Mouse (Mus musculus): ENCODE results near the gene Mrps9. TPM values are rescaled to one million over a fixed set of nuclear protein-coding genes. Genes with fewer than 3 reads are reported as not detected.
"Not testable (repeated sequence)": the region's sequence is repeated elsewhere in the genome, so short reads cannot be mapped to it uniquely, and the experiment has no call there.

Mrps9 gene
- polyA plus RNA-seq, 2 experiments: 47.1 to 53.0 TPM

- H3K4me1 ChIP-seq (ENCODE audit: control insufficient read depth, insufficient read depth, low read length): no peaks in the 10 kb centered on the region
- no peak for TF ChIP-seq POLR2A (IDR thresholded peaks at IDR 0.05; ENCODE audit: borderline replicate concordance, extremely low read depth, insufficient read depth, insufficient read length)
- H3K9me3 ChIP-seq (ENCODE audit: control insufficient read depth, low read length): no peaks in the 10 kb centered on the region
- no peaks in the 10 kb centered on the region for H3K36me3 ChIP-seq (ENCODE audit: control insufficient read depth, insufficient read depth, low read length)
- H3K4me2 ChIP-seq (replicated peaks; ENCODE audit: low read depth, low read length, severe bottlenecking): no peak overlapping the region
- H3K27me3 ChIP-seq (ENCODE audit: control insufficient read depth, insufficient read depth, low read length): no peaks in the 10 kb centered on the region
- 83% methylated on average over 5 of the region's 5 CpGs for WGBS
- H3K4me3 ChIP-seq (replicated peaks; ENCODE audit: low read length): no peak overlapping the region
- DNase-seq (ENCODE audit: low spot score): no peak
- no peak overlapping the region for H3K27ac ChIP-seq (replicated peaks; ENCODE audit: low read depth, low read length)
- H3K9ac ChIP-seq (ENCODE audit: low read depth, low read length, severe bottlenecking): no peak overlapping the region
- no peak for ATAC-seq (ENCODE audit: low FRiP score, low read depth)
Observed at GRCm38 (mm10) chr1:42875271-42875670, 24.2 kb downstream of the Mrps9 start.

GRCm38 (mm10) chr1:42876463-42877093, 25.5 kb downstream of the Mrps9 start:
- H3K9ac ChIP-seq (ENCODE audit: low read depth, low read length, severe bottlenecking): no peak overlapping the region
- H3K36me3 ChIP-seq (ENCODE audit: control insufficient read depth, insufficient read depth, low read length): no peaks in the 10 kb centered on the region
- H3K9me3 ChIP-seq (ENCODE audit: control insufficient read depth, low read length): no peaks in the 10 kb centered on the region
- no peak for TF ChIP-seq POLR2A (IDR thresholded peaks at IDR 0.05; ENCODE audit: borderline replicate concordance, extremely low read depth, insufficient read depth, insufficient read length)
- WGBS: 78% methylated on average over 4 of the region's 4 CpGs
- H3K4me2 ChIP-seq (replicated peaks; ENCODE audit: low read depth, low read length, severe bottlenecking): no peak overlapping the region
- DNase-seq (ENCODE audit: low spot score) (no peak), ATAC-seq (ENCODE audit: low FRiP score, low read depth) (no peak)
- H3K27me3 ChIP-seq (ENCODE audit: control insufficient read depth, insufficient read depth, low read length): no peaks in the 10 kb centered on the region
- no peak overlapping the region for H3K27ac ChIP-seq (replicated peaks; ENCODE audit: low read depth, low read length)
- no peaks in the 10 kb centered on the region for H3K4me1 ChIP-seq (ENCODE audit: control insufficient read depth, insufficient read depth, low read length)
- H3K4me3 ChIP-seq (replicated peaks; ENCODE audit: low read length): no peak overlapping the region

- Histone ChIP-seq H3K9ac (ENCODE audit: low read depth, low read length, severe bottlenecking) (no peak overlapping the region), H3K9me3 (ENCODE audit: control insufficient read depth, low read length) (no peaks in the 10 kb centered on the region), H3K4me2 (replicated peaks; ENCODE audit: low read depth, low read length, severe bottlenecking) (no peak overlapping the region), H3K27ac (replicated peaks; ENCODE audit: low read depth, low read length) (no peak overlapping the region), H3K4me3 (replicated peaks; ENCODE audit: low read length) (no peak overlapping the region), H3K27me3 (ENCODE audit: control insufficient read depth, insufficient read depth, low read length) (no peaks in the 10 kb centered on the region), H3K36me3 (ENCODE audit: control insufficient read depth, insufficient read depth, low read length) (no peaks in the 10 kb centered on the region), H3K4me1 (ENCODE audit: control insufficient read depth, insufficient read depth, low read length) (no peaks in the 10 kb centered on the region)
- ATAC-seq (ENCODE audit: low FRiP score, low read depth): no peak
- no peak for DNase-seq (ENCODE audit: low spot score)
- WGBS: 74% methylated on average over 10 of the region's 10 CpGs
- TF ChIP-seq POLR2A (IDR thresholded peaks at IDR 0.05; ENCODE audit: borderline replicate concordance, extremely low read depth, insufficient read depth, insufficient read length): no peak
Observed at GRCm38 (mm10) chr1:42877264-42877663, 26.2 kb downstream of the Mrps9 start.

GRCm38 (mm10) chr1:42878851-42879250, 27.8 kb downstream of the Mrps9 start:
- H3K36me3 ChIP-seq (ENCODE audit: control insufficient read depth, insufficient read depth, low read length): no peaks in the 10 kb centered on the region
- no peak for ATAC-seq (ENCODE audit: low FRiP score, low read depth)
- no peaks in the 10 kb centered on the region for H3K4me1 ChIP-seq (ENCODE audit: control insufficient read depth, insufficient read depth, low read length)
- DNase-seq (ENCODE audit: low spot score): no peak
- H3K27me3 ChIP-seq (ENCODE audit: control insufficient read depth, insufficient read depth, low read length): no peaks in the 10 kb centered on the region
- H3K27ac ChIP-seq (replicated peaks; ENCODE audit: low read depth, low read length): no peak overlapping the region
- no peaks in the 10 kb centered on the region for H3K9me3 ChIP-seq (ENCODE audit: control insufficient read depth, low read length)
- H3K4me2 ChIP-seq (replicated peaks; ENCODE audit: low read depth, low read length, severe bottlenecking): no peak overlapping the region
- no peak for TF ChIP-seq POLR2A (IDR thresholded peaks at IDR 0.05; ENCODE audit: borderline replicate concordance, extremely low read depth, insufficient read depth, insufficient read length)
- H3K9ac ChIP-seq (ENCODE audit: low read depth, low read length, severe bottlenecking): no peak overlapping the region
- no peak overlapping the region for H3K4me3 ChIP-seq (replicated peaks; ENCODE audit: low read length)
- WGBS: 93% methylated on average over 5 of the region's 5 CpGs

DNA sequence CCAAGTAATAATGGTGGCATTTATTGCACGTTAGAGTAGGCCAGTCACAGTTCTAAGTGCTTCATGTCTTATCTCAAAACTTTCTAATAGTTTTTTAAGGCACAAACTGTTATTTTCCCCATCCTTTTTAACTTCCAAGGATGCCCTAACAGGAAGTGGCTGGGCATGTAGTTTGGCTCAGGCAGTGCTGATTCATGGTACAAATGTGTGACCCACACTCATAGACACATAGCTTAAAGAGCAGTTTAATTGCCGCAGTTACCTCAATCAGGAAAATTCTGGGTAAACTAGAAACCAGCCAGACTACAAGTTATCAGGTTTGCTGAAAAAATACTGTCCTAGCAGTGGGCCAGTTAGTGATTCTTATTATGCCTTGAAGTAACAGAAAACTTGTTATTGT, 31.2 kb downstream of the Mrps9 start:
- DNase-seq (ENCODE audit: low spot score) (no peak), ATAC-seq (ENCODE audit: low FRiP score, low read depth) (no peak)
- TF ChIP-seq POLR2A (IDR thresholded peaks at IDR 0.05; ENCODE audit: borderline replicate concordance, extremely low read depth, insufficient read depth, insufficient read length): no peak
- Histone ChIP-seq H3K4me2 (replicated peaks; ENCODE audit: low read depth, low read length, severe bottlenecking) (no peak overlapping the region), H3K27ac (replicated peaks; ENCODE audit: low read depth, low read length) (no peak overlapping the region), H3K9me3 (ENCODE audit: control insufficient read depth, low read length) (no peaks in the 10 kb centered on the region), H3K36me3 (ENCODE audit: control insufficient read depth, insufficient read depth, low read length) (0 out of 2 replicates have a peak, but pooled peaks cover 2% of the 10 kb centered on the region), H3K4me3 (replicated peaks; ENCODE audit: low read length) (no peak overlapping the region), H3K9ac (ENCODE audit: low read depth, low read length, severe bottlenecking) (no peak overlapping the region), H3K27me3 (ENCODE audit: control insufficient read depth, insufficient read depth, low read length) (no peaks in the 10 kb centered on the region), H3K4me1 (ENCODE audit: control insufficient read depth, insufficient read depth, low read length) (no peaks in the 10 kb centered on the region)
- WGBS: 88% methylated on average over 2 of the region's 2 CpGs

DNA sequence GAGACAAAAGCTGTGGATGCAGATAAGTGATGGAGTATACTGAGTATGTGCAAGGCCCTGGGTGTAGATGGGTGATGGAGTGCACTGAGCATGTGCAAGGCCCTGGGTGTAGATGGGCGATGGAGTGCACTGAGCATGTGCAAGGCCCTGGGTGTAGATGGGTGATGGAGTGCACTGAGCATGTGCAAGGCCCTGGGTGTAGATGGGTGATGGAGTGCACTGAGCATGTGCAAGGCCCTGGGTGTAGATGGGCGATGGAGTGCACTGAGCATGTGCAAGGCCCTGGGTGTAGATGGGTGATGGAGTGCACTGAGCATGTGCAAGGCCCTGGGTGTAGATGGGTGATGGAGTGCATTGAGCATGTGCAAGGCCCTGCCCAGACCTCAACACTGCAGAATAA, 32.4 kb downstream of the Mrps9 start:
- WGBS: no CpG with 5 or more reads among the region's 2 CpGs
- not testable (repeated sequence) for H3K27me3 ChIP-seq (ENCODE audit: control insufficient read depth, insufficient read depth, low read length); H3K9me3 ChIP-seq (ENCODE audit: control insufficient read depth, low read length)

More for the DNA sequence above, 32.4 kb downstream of the Mrps9 start:
- not testable (repeated sequence) for ATAC-seq (ENCODE audit: low FRiP score, low read depth); H3K4me3 ChIP-seq (replicated peaks; ENCODE audit: low read length); H3K4me2 ChIP-seq (replicated peaks; ENCODE audit: low read depth, low read length, severe bottlenecking); H3K4me1 ChIP-seq (ENCODE audit: control insufficient read depth, insufficient read depth, low read length); H3K27ac ChIP-seq (replicated peaks; ENCODE audit: low read depth, low read length); DNase-seq (ENCODE audit: low spot score); H3K9ac ChIP-seq (ENCODE audit: low read depth, low read length, severe bottlenecking); H3K36me3 ChIP-seq (ENCODE audit: control insufficient read depth, insufficient read depth, low read length)
